Mouse (Mus musculus) cerebellum, adult 2 months (tissue): Measurements from ENCODE around the gene Schip1. TPM values are rescaled to one million over a fixed set of nuclear protein-coding genes. Genes with fewer than 3 reads are reported as not detected.

Experiments used
- DNase-seq, 2 experiments: peaks; one replicate each; pipeline ENCODE4 v3.0.0; 2021
- H3K27ac ChIP-seq: fragments of 200-500 bp; 2 replicates; pipeline ENCODE4 v1.5.1; 2012; ENCODE audit warnings: low read length, control low read depth, inconsistent platforms; ENCODE audit not compliant: insufficient read depth
- H3K27me3 ChIP-seq: fragments of 200-500 bp; 2 replicates; pipeline ENCODE4 v1.6.1; 2012; ENCODE audit warnings: inconsistent platforms, mild to moderate bottlenecking, low read length, moderate library complexity; ENCODE audit not compliant: control insufficient read depth, insufficient read depth
- H3K4me1 ChIP-seq: fragments of 200-500 bp; 2 replicates; pipeline ENCODE4 v1.6.1; 2011; ENCODE audit warnings: low read length; ENCODE audit not compliant: control insufficient read depth, insufficient read depth
- H3K4me3 ChIP-seq: fragments of 200-500 bp; replicated peaks from 2 replicates; pipeline ENCODE3; 2011; ENCODE audit warnings: mild to moderate bottlenecking, low read depth, low read length, control low read depth; ENCODE audit not compliant: insufficient read depth
- CTCF ChIP-seq: fragments of 200-500 bp; IDR thresholded peaks from 2 replicates; pipeline ENCODE4 v1.5.1; 2011; ENCODE audit warnings: low read depth, mild to moderate bottlenecking, control low read depth, low read length, moderate library complexity, borderline replicate concordance; ENCODE audit not compliant: insufficient read depth
- POLR2A ChIP-seq: fragments of 200-500 bp; IDR thresholded peaks from 2 replicates; pipeline ENCODE4 v1.6.1; 2011; ENCODE audit warnings: low read length, control low read depth, borderline replicate concordance; ENCODE audit not compliant: insufficient read depth
- WGBS: fragments of 180-500 bp; shearing (Covaris S2); methylation state at CpG from one replicate; pipeline ENCODE4 v1.1.7; 2018; 5-methylcytosine and 5-hydroxymethylcytosine counted together
- polyA plus RNA-seq: library from polyadenylated mRNA; depleted of rRNA; stranded (reverse); fragments of >200 nt; gene quantifications from 2 replicates; pipeline ENCODE4 v1.2.3, GENCODE M21; 2012

Schip1 gene
- polyA plus RNA-seq, 1 experiment: 208 TPM

DNA sequence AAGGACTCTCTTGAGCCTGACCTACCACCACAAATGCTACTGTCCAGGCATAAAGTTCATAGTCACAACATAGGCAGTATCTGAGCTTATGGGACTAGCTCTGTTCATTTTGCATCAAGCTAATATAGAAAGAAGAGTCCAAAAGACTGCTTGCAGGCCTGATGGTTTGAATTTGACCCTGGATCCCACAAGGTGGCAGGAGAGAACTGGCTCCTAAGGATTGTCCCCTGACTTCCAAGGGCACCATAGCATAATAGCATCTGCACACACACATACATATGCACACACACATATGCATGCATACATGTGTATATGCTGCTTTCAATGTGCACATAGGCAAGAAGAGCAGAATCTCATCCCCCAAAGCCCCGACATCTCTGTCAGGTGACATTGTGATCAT is 405.0 kb downstream of the Schip1 start:
- Histone ChIP-seq H3K4me3 (no peak overlapping the region), H3K27me3 (no peaks in the 10 kb centered on the region; the same call in 1 of the 2 replicates), H3K4me1 (no peaks in the 10 kb centered on the region), H3K27ac (no peak overlapping the region)
- no peak for DNase-seq
- peak; percentile 25; the same call in 1 of the 2 replicates for TF ChIP-seq CTCF
- no peak for TF ChIP-seq POLR2A
- WGBS: 98% methylated on average over 1 of the region's 1 CpGs

- DNase-seq: no peak
- 88% methylated on average over 3 of the region's 3 CpGs for WGBS
- no peak overlapping the region for H3K4me3 ChIP-seq
- TF ChIP-seq POLR2A (no peak), CTCF (no peak)
- no peak overlapping the region for H3K27ac ChIP-seq
- H3K27me3 ChIP-seq: no peaks in the 10 kb centered on the region; the same call in 1 of the 2 replicates
- no peaks in the 10 kb centered on the region for H3K4me1 ChIP-seq
Observed at GRCm38 (mm10) chr3:68470061-68470460, 405.5 kb downstream of the Schip1 start.

- no peak for DNase-seq
- 83% methylated on average over 5 of the region's 5 CpGs for WGBS
- Histone ChIP-seq H3K4me3 (no peak overlapping the region), H3K27ac (no peak overlapping the region), H3K4me1 (no peaks in the 10 kb centered on the region), H3K27me3 (no peaks in the 10 kb centered on the region; the same call in 1 of the 2 replicates)
- TF ChIP-seq POLR2A (no peak), CTCF (no peak)
Observed at GRCm38 (mm10) chr3:68470622-68471021, 406.0 kb downstream of the Schip1 start.

DNA sequence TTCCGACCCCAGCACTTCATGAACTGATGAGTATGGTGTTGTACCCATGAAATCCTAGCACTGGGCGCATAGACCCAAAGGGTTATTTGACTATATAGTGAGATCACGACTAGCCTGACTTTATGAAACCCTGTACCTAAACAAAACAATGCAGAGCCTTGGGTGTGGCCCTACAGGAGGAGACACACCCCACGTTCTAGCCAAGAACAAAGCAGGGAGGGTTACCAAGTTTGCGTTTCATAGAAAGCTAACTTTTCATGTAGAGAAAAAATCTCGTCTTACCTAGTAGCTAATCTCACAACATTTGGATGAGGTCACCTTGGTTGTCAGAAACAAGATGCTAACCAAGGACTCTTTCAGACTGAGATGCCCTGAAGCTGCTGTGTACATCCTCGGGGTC is 411.7 kb downstream of the Schip1 start:
- DNase-seq: no peak
- H3K4me1 ChIP-seq: no peaks in the 10 kb centered on the region
- TF ChIP-seq CTCF (no peak), POLR2A (no peak)
- 90% methylated on average over 7 of the region's 7 CpGs for WGBS
- no peaks in the 10 kb centered on the region for H3K27me3 ChIP-seq
- no peak overlapping the region for H3K27ac ChIP-seq
- H3K4me3 ChIP-seq: no peak overlapping the region

- Histone ChIP-seq H3K4me1 (no peaks in the 10 kb centered on the region), H3K27ac (no peak overlapping the region), H3K27me3 (no peaks in the 10 kb centered on the region), H3K4me3 (no peak overlapping the region)
- TF ChIP-seq CTCF: no peak
- TF ChIP-seq POLR2A: no peak
- DNase-seq: no peak
- WGBS: 58% methylated on average over 2 of the region's 2 CpGs
Observed at GRCm38 (mm10) chr3:68477478-68477877, 412.9 kb downstream of the Schip1 start.

GRCm38 (mm10) chr3:68479266-68479665 is 414.7 kb downstream of the Schip1 start:
- peak in 1 of 2 experiments; percentile 33 for DNase-seq

GRCm38 (mm10) chr3:68483517-68483916 is 418.9 kb downstream of the Schip1 start:
- WGBS: 91% methylated on average over 3 of the region's 3 CpGs
- H3K27me3 ChIP-seq: no peaks in the 10 kb centered on the region
- H3K4me1 ChIP-seq: no peaks in the 10 kb centered on the region
- no peak for DNase-seq
- TF ChIP-seq POLR2A (no peak), CTCF (no peak)
- H3K27ac ChIP-seq: no peak overlapping the region
- no peak overlapping the region for H3K4me3 ChIP-seq

More at GRCm38 (mm10) chr3:68479266-68479665, 414.7 kb downstream of the Schip1 start:
- TF ChIP-seq CTCF: no peak
- TF ChIP-seq POLR2A: no peak
- no peak overlapping the region for H3K4me3 ChIP-seq
- no peaks in the 10 kb centered on the region for H3K27me3 ChIP-seq
- H3K27ac ChIP-seq: no peak overlapping the region
- H3K4me1 ChIP-seq: no peaks in the 10 kb centered on the region
- 23% methylated on average over 6 of the region's 6 CpGs for WGBS

- no peaks in the 10 kb centered on the region for H3K4me1 ChIP-seq
- 87% methylated on average over 9 of the region's 9 CpGs for WGBS
- DNase-seq: no peak
- no peak overlapping the region for H3K27ac ChIP-seq
- TF ChIP-seq POLR2A (no peak), CTCF (no peak)
- H3K4me3 ChIP-seq: no peak overlapping the region
- no peaks in the 10 kb centered on the region for H3K27me3 ChIP-seq
Observed at GRCm38 (mm10) chr3:68484021-68484420, 419.4 kb downstream of the Schip1 start.

GRCm38 (mm10) chr3:68484561-68484960 is 420.0 kb downstream of the Schip1 start:
- TF ChIP-seq CTCF: no peak
- no peak for TF ChIP-seq POLR2A
- DNase-seq: no peak
- 94% methylated on average over 4 of the region's 4 CpGs for WGBS

More at GRCm38 (mm10) chr3:68484561-68484960, 420.0 kb downstream of the Schip1 start:
- H3K27ac ChIP-seq: no peak overlapping the region
- no peaks in the 10 kb centered on the region for H3K27me3 ChIP-seq
- H3K4me1 ChIP-seq: no peaks in the 10 kb centered on the region
- H3K4me3 ChIP-seq: no peak overlapping the region
